Mouse (Mus musculus) hindbrain, embryonic 12.5 days (tissue): ENCODE measurements around the gene L3mbtl3. TPM values are rescaled to one million over a fixed set of nuclear protein-coding genes. Genes with fewer than 3 reads are reported as not detected.

ENCODE experiments used
- ATAC-seq: fragments of 200-750 bp; cut with Nextera tagmentation; 2 replicates; pipeline ENCODE4 v1.8.0; 2017; ENCODE audit warnings: moderate TSS enrichment; ENCODE audit not compliant: low FRiP score
- H3K27ac ChIP-seq: fragments of 300-500 bp; sonication (generic); 2 replicates; pipeline ENCODE4 v1.5.1; 2016; ENCODE audit warnings: mild to moderate bottlenecking
- H3K27me3 ChIP-seq: fragments of 300-500 bp; sonication (generic); 2 replicates; pipeline ENCODE4 v1.6.1; 2016; ENCODE audit warnings: mild to moderate bottlenecking
- H3K36me3 ChIP-seq: fragments of 300-500 bp; sonication (generic); 2 replicates; pipeline ENCODE4 v1.6.1; 2016; ENCODE audit warnings: mild to moderate bottlenecking
- H3K4me1 ChIP-seq: fragments of 300-500 bp; sonication (generic); 2 replicates; pipeline ENCODE4 v1.6.1; 2016
- H3K4me2 ChIP-seq: fragments of 300-500 bp; sonication (generic); replicated peaks from 2 replicates; pipeline ENCODE4 v1.6.1; 2016; ENCODE audit warnings: mild to moderate bottlenecking
- H3K4me3 ChIP-seq: fragments of 300-500 bp; sonication (generic); 2 replicates; pipeline ENCODE4 v1.5.1; 2016; ENCODE audit warnings: mild to moderate bottlenecking
- H3K9ac ChIP-seq: fragments of 300-500 bp; sonication (generic); 2 replicates; pipeline ENCODE4 v1.6.1; 2016; ENCODE audit warnings: mild to moderate bottlenecking, moderate library complexity
- H3K9me3 ChIP-seq: fragments of 300-500 bp; sonication (generic); replicated peaks from 2 replicates; pipeline ENCODE4 v1.6.1; 2016; ENCODE audit warnings: mild to moderate bottlenecking
- WGBS: fragments of 180-500 bp; shearing (Covaris S2); methylation state at CpG from one replicate; pipeline ENCODE4 v1.1.7; 2016; 5-methylcytosine and 5-hydroxymethylcytosine counted together
- polyA plus RNA-seq: library from polyadenylated mRNA; unstranded; fragments of >200 nt; fragmentation: Nextera tagmentation; extraction: Ambion mirVana; gene quantifications from 2 replicates; pipeline ENCODE4 v1.2.1, GENCODE M21; 2016

L3mbtl3 gene
- polyA plus RNA-seq, 1 experiment from 2014 or later: 25.9 TPM

DNA sequence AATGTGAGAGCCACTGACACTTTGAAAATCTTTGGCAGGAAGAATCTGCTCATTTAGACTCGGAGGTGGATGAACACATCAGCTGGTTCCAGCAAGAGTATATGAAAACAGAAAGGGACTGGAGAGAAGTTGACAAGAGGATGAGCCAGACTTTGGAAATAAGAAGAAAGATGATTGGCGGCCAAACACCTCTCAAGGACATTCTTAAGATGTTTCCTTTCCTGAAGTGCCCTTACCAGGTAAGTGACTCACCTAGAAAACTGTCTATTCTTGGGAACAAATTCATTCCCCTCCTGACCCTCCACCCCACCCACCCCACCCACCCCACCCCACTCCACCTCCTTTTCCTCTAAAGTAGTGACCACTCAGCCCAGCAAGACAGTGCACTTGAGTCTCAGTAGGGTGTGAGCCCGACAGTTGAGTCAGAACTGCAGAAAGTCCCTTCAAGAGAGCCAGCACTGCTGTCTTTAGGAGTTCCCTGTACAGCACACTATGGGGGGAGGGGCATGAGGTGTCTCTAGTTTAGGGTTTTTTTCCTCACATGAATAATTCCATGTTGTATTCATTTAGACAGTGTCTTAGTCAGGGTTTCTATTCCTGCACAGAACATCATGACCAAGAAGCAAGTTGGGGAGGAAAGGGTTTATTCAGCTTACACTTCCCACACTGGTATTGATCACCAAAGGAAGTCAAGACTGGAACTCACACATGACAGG lies 111.9 kb downstream of the L3mbtl3 start:
- no peak overlapping the region for H3K4me2 ChIP-seq
- H3K27me3 ChIP-seq: no peaks in the 10 kb centered on the region
- H3K36me3 ChIP-seq: no peaks in the 10 kb centered on the region
- H3K27ac ChIP-seq: no peak overlapping the region
- no peak for ATAC-seq
- H3K4me3 ChIP-seq: no peak overlapping the region
- WGBS: 80% methylated on average over 3 of the region's 3 CpGs
- H3K4me1 ChIP-seq: no peaks in the 10 kb centered on the region
- H3K9me3 ChIP-seq: no peaks in the 10 kb centered on the region
- H3K9ac ChIP-seq: no peak overlapping the region

DNA sequence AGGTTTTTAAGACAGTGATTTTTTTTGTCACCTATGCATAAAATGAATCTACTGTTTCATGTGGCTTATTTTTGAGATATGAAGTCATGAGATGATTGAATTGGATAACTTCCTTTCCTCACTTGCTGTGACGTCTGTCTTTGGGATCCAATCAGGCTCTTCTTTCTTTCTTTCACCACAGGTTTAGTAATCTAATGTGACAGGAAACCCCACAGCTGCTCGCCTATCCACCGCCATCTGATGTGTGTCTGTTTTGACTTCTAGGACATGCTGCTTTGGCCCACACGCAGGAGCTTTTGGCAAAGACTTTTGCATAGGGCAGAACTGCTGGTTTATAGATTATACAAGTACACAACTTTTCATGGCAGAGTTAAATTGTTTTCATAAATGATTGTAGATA lies 115.9 kb downstream of the L3mbtl3 start:
- 81% methylated on average over 4 of the region's 4 CpGs for WGBS
- ATAC-seq: no peak
- H3K36me3 ChIP-seq: no peaks in the 10 kb centered on the region
- H3K27me3 ChIP-seq: no peaks in the 10 kb centered on the region
- no peak overlapping the region for H3K9ac ChIP-seq
- no peaks in the 10 kb centered on the region for H3K4me1 ChIP-seq
- no peak overlapping the region for H3K4me2 ChIP-seq
- H3K27ac ChIP-seq: no peak overlapping the region
- no peaks in the 10 kb centered on the region for H3K9me3 ChIP-seq
- H3K4me3 ChIP-seq: no peak overlapping the region

DNA sequence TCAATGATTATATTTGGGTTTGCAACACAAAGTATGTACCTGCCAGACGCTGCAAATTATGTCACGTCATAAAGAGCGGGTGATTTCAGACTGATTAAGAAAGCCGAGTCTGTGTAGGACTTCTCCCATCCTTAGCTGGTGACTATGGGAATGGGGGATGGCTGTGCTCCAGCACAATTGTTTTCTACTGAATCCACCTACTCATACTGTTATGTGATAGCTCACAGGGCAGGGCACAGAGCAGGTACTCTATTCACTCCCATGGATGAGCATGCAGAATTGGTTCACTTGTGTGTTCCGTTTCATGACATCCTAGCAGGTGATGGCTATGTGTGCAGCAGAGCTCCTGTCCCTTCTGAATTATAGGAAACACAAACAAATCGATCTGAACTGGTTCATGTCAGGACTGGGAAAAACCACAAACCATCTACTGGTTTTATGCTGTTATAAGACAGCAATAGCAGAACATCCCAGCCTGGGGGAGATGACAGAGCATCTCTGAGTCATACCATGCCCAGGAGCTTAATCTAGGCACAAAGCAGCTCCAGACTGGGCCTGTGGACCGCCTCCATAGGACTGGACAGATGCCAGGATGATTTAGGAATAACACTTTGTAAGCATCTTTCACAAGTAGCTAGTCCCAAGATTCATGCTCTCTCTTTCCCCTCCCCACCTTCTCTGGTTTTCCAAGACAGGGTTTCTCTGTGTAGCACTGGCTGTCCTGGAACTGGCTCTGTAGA lies 126.2 kb downstream of the L3mbtl3 start:
- no peak overlapping the region for H3K4me2 ChIP-seq
- H3K4me3 ChIP-seq: no peak overlapping the region
- no peaks in the 10 kb centered on the region for H3K27me3 ChIP-seq
- 88% methylated on average over 7 of the region's 7 CpGs for WGBS
- no peak overlapping the region for H3K9ac ChIP-seq
- H3K36me3 ChIP-seq: no peaks in the 10 kb centered on the region
- no peaks in the 10 kb centered on the region for H3K9me3 ChIP-seq
- no peak overlapping the region for H3K27ac ChIP-seq
- no peaks in the 10 kb centered on the region for H3K4me1 ChIP-seq
- ATAC-seq: no peak

DNA sequence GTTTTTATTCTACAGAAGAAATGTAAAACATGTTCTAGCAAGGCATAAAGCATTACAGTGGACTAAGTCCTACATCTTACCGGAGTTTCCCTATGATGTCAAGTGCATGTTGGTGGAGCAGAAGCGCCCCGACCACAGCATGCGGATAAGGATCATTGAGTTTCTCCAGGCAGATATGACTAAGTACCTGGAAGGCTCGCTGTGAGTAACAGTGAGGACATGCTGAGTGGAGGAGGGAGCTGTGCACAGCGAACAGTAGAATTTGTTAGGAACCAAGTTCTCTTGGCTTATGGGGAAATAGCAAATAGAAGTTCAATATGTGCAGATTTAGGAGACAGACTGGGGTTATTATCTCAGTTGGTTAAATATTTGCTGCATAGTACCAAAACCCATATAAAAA lies 131.3 kb downstream of the L3mbtl3 start:
- H3K27ac ChIP-seq: no peak overlapping the region
- H3K4me2 ChIP-seq: no peak overlapping the region
- H3K4me1 ChIP-seq: no peaks in the 10 kb centered on the region
- no peak overlapping the region for H3K9ac ChIP-seq
- WGBS: 86% methylated on average over 6 of the region's 6 CpGs
- H3K4me3 ChIP-seq: no peak overlapping the region
- H3K27me3 ChIP-seq: no peaks in the 10 kb centered on the region
- no peak for ATAC-seq
- no peaks in the 10 kb centered on the region for H3K36me3 ChIP-seq
- H3K9me3 ChIP-seq: no peaks in the 10 kb centered on the region

DNA sequence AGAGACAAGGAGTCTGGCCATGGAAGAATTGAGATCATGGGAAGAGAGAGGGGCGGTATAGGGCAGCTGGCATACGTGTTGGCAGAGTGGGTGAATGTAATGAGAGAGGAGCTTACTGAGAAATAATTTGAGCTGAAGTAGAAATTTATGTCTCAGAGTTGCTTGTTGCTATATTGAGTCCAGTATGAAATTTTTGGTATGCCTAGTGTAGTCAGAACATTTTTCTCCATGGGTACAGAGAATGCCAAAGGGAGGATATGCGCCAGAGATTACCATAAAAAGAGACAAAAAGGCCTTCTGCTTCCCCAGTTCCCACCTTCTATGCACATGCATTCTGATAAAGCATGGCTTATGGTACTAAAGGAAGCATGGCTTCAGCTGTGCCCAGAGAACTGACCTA lies 132.6 kb downstream of the L3mbtl3 start:
- Histone ChIP-seq H3K4me3 (no peak overlapping the region), H3K36me3 (no peaks in the 10 kb centered on the region), H3K9ac (no peak overlapping the region), H3K27ac (no peak overlapping the region), H3K27me3 (no peaks in the 10 kb centered on the region), H3K9me3 (no peaks in the 10 kb centered on the region), H3K4me2 (no peak overlapping the region), H3K4me1 (no peaks in the 10 kb centered on the region)
- ATAC-seq: no peak
- 87% methylated on average over 3 of the region's 3 CpGs for WGBS

DNA sequence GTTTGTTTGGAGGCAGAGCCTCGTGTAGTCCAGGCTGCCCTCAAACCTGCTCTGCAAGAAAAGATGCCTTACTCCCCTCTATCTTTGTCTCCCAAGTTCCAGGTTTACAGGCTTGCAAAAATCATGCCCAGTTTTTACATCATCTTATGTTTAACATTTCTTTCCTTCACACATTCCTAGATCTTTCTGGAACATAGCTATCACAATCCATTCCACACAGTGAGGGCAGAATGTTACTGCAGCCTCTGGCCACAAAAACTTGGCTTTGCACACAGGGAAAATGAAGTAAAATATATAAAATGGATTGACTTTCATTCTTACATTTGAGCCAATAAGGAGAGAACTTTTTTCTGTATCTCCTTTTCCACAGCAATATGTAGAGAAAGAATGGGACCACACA lies 136.7 kb downstream of the L3mbtl3 start:
- Histone ChIP-seq H3K27me3 (no peaks in the 10 kb centered on the region), H3K4me2 (no peak overlapping the region), H3K36me3 (no peaks in the 10 kb centered on the region), H3K27ac (no peak overlapping the region), H3K4me3 (no peak overlapping the region), H3K4me1 (no peaks in the 10 kb centered on the region), H3K9ac (no peak overlapping the region), H3K9me3 (0 out of 2 replicates have a peak, but pooled peaks cover 4% of the 10 kb centered on the region)
- ATAC-seq: no peak
- WGBS: 78% methylated on average over 1 of the region's 1 CpGs

DNA sequence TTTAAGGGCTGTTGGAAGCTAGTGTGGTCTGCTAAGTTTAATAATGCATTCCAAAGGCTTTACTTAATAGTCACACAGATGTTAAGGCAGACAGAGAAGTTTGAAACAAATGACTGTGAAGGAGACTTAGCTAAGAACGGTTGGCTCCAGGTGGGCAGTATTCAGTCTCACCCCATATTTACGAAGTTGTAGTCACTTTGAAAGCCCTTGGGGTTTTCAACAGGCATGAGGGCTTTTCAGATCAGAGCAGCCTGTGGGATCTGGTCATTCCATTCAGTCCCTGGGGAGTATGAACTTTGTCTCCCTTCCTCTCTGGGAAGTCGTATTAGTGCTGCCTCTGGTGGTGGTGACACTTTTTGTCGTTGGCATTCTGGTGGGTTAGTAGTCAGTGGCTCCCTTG lies 137.2 kb downstream of the L3mbtl3 start:
- H3K9ac ChIP-seq: no peak overlapping the region
- ATAC-seq: no peak
- 58% methylated on average over 4 of the region's 4 CpGs for WGBS

DNA sequence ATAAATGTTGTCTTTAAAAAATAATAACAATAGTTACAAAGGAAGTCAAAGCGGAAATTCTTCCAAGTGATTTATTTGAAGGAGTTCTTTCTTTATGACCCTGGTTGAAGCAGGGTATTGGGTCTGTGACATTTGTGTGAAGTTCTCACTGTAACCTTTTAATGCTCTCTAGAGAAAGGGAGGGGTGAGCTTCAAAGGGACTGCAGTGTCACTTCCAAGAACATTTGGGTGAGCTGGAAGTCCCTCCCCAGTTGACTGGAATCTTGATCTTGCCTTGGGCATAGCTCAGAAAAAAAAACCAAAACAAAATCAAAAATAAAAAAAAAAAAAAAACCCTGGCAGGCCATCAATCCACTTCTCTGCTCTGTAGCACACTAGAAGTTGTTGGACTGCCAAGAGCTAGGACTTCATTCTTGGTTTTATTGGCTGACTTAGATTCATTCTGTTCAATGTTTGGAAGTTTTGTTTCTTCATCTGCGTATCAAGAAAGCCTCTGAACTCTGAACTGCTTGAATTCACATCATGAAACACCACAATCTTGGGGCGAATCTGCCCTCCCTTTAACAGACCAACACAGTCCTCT lies 143.6 kb downstream of the L3mbtl3 start:
- H3K36me3 ChIP-seq: no peaks in the 10 kb centered on the region
- 85% methylated on average over 3 of the region's 3 CpGs for WGBS
- no peak for ATAC-seq
- no peak overlapping the region for H3K9ac ChIP-seq
- 0 out of 2 replicates have a peak, but pooled peaks cover 4% of the 10 kb centered on the region for H3K9me3 ChIP-seq
- no peak overlapping the region for H3K4me3 ChIP-seq
- H3K27me3 ChIP-seq: no peaks in the 10 kb centered on the region
- no peak overlapping the region for H3K4me2 ChIP-seq
- no peak overlapping the region for H3K27ac ChIP-seq
- no peaks in the 10 kb centered on the region for H3K4me1 ChIP-seq

More for the DNA sequence above, 137.2 kb downstream of the L3mbtl3 start:
- no peaks in the 10 kb centered on the region for H3K36me3 ChIP-seq
- no peaks in the 10 kb centered on the region for H3K4me1 ChIP-seq
- H3K27me3 ChIP-seq: no peaks in the 10 kb centered on the region
- H3K4me2 ChIP-seq: no peak overlapping the region
- H3K27ac ChIP-seq: no peak overlapping the region
- 0 out of 2 replicates have a peak, but pooled peaks cover 4% of the 10 kb centered on the region for H3K9me3 ChIP-seq
- H3K4me3 ChIP-seq: no peak overlapping the region

DNA sequence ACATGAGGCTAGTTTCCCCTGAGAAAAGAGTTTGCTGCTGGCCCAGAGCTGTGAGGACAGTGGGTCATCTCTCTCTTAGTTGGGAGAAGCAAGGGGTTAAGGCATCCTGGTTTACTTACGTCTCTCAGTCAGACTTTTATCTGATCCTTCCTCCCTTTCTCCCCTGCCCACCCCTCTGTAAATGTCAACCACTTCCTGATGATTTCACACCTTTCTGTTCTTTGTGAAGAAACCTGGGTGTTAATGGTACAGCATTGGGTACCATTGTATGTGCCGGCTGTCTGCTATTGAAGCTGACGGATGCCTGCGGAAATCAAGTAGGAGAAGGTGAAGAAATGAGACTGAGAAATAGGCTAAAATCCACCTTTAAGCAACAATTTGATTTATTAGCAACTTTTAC lies 146.3 kb downstream of the L3mbtl3 start, which contains the start of gene Samd3:
Gene Samd3, plus strand, starts transcription at position 220 of the 400 bp plus-strand sequence.
- no peaks in the 10 kb centered on the region for H3K9me3 ChIP-seq
- no peak within 1 kb of the TSS for H3K4me3 ChIP-seq
- H3K9ac ChIP-seq: no peak within 1 kb of the TSS
- ATAC-seq: no peak
- no peak within 1 kb of the TSS for H3K27ac ChIP-seq
- no peaks in the 10 kb centered on the region for H3K36me3 ChIP-seq
- WGBS: 63% methylated on average over 4 of the region's 4 CpGs
- H3K4me2 ChIP-seq: no peak within 1 kb of the TSS
- no peaks in the 10 kb centered on the region for H3K4me1 ChIP-seq
- H3K27me3 ChIP-seq: no peaks in the 10 kb centered on the region

DNA sequence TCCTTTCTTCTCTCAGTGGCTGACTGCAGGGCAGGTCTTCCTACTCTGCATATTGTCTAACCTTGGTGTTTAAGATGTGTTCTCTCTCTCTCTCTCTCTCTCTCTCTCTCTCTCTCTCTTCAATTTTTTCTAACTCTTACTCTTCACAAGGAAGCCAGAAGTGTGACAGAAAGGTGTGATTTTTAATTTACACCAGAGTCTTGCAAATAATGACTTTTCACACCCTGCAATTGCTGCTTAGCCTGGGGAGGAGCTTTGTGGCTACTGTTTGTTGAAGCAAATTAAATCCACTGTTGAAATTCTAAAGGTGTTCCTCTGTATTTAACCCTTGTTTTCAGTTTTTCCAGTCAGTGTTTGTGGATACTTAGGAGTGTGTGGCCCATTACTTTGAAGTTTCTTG lies 147.6 kb downstream of the L3mbtl3 start:
- no peak for ATAC-seq
- no peaks in the 10 kb centered on the region for H3K9me3 ChIP-seq
- no peak overlapping the region for H3K9ac ChIP-seq
- no peaks in the 10 kb centered on the region for H3K27me3 ChIP-seq
- H3K4me1 ChIP-seq: no peaks in the 10 kb centered on the region
- H3K4me3 ChIP-seq: no peak overlapping the region
- no peak overlapping the region for H3K27ac ChIP-seq
- no peaks in the 10 kb centered on the region for H3K36me3 ChIP-seq
- no peak overlapping the region for H3K4me2 ChIP-seq

DNA sequence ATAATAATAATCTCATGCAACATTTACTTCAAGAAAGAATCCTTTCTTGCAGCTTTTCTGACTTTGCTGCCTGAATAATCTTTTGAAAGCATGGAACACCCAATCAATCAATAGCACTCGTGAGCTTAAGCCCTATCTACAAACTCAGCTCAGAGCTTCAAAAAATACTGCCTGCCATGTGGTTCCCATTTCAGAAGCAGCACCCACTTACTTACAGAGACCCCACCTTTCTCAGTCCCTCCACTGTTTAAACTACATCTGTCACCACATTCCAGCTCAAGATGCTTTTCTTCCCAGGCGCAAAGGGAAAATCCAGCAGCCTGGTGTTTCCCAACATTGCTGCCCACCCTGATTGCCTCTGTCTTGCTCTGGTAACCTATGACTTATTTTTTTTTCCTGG lies 149.0 kb downstream of the L3mbtl3 start:
- no peaks in the 10 kb centered on the region for H3K9me3 ChIP-seq
- H3K4me3 ChIP-seq: no peak overlapping the region
- no peak overlapping the region for H3K27ac ChIP-seq
- 64% methylated on average over 2 of the region's 2 CpGs for WGBS
- no peak for ATAC-seq
- H3K4me2 ChIP-seq: no peak overlapping the region
- no peaks in the 10 kb centered on the region for H3K4me1 ChIP-seq
- H3K36me3 ChIP-seq: no peaks in the 10 kb centered on the region
- H3K27me3 ChIP-seq: no peaks in the 10 kb centered on the region
- H3K9ac ChIP-seq: no peak overlapping the region

DNA sequence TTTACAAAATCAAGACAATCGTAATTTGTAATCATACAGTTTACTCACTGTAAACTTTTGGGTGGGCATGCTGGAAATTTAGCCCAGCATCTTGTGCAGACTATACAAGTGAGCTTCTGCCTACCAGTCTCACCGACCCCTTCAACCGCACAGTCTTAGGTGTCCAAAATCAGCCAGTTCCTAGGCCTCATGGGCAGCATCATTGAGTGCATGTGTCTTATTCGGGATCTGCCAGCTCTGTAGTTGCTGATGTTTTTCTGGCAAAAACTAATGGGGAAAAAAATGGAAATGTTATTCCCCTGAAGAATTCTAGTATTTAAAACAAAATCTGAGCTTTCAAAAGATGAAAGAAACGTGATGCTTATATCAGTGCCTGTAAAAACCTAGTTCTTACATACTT lies 149.5 kb downstream of the L3mbtl3 start:
- Histone ChIP-seq H3K9ac (no peak overlapping the region), H3K9me3 (no peaks in the 10 kb centered on the region), H3K4me3 (no peak overlapping the region), H3K36me3 (no peaks in the 10 kb centered on the region), H3K4me2 (no peak overlapping the region), H3K27ac (no peak overlapping the region), H3K4me1 (no peaks in the 10 kb centered on the region), H3K27me3 (no peaks in the 10 kb centered on the region)
- no peak for ATAC-seq
- 84% methylated on average over 5 of the region's 5 CpGs for WGBS
